Mouse (Mus musculus): ENCODE measurements around the gene Bcas1.
A peak's percentile ranks its signal among the peaks of the same experiment; 100 is the strongest.

The Bcas1 gene

DNA sequence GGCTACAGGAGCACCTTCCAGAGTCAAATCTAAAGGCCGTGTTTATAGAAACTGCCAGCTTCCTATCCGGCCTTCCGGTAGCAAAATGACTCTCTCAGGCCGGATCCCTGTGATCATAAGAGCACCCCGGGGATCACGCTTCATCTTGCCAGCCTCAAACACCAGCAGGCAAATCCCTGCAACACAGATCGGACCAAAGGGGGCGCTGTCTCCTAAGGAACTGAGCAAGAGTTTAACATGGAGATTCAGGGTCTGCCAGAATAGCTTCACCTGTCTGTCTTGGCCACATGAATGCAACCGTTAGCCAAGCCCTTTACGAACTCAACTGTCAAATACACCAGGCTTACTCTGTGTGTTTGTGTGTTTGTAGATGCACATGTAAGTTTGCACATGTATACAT, 8.9 kb downstream of the Bcas1 start:
- no peak for DNase-seq (ENCODE audit: low read depth, low spot score)

DNA sequence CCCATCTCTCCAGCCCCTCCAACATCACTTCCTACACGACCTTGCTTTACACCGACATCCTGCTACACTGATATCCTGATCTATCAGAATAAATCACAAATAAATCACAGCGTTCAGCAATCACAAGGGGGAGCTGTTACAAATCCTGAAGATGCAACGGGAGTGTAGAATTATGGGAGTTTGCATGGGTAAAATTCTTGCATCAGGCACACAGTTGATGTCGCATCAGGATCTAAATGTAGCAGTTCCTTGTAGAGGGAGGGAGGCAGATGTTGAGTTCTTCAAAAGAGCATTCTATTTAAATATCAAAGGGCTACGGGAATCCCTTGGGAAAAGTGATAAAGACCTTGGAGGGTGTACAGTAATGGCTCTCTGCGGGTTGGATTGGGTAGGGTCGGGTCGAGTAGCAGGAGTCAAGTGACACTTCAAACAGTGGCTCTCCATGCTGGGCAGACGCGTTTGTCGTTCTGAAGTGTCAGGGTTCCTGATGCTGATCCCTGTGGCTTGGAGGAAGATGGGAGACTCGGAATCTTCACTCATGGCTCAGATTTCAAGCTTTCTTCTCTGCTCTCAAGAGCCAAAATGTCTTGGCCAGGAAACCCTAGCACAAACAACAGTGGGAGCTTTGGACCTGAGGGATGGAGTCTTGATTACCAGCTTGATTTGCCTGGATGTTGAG, 16.0 kb downstream of the Bcas1 start:
- DNase-seq (ENCODE audit: low read depth, low spot score): no peak

GRCm38 (mm10) chr2:170410677-170411489, 16.8 kb downstream of the Bcas1 start:
- no peak for DNase-seq (ENCODE audit: low read depth, low spot score)

GRCm38 (mm10) chr2:170406438-170406837, 21.2 kb downstream of the Bcas1 start:
- DNase-seq (ENCODE audit: low read depth, low spot score): no peak

GRCm38 (mm10) chr2:170404781-170405573, 22.7 kb downstream of the Bcas1 start:
- DNase-seq (ENCODE audit: low read depth, low spot score): no peak

GRCm38 (mm10) chr2:170403666-170404385, 23.8 kb downstream of the Bcas1 start:
- no peak for DNase-seq (ENCODE audit: low read depth, low spot score)

DNA sequence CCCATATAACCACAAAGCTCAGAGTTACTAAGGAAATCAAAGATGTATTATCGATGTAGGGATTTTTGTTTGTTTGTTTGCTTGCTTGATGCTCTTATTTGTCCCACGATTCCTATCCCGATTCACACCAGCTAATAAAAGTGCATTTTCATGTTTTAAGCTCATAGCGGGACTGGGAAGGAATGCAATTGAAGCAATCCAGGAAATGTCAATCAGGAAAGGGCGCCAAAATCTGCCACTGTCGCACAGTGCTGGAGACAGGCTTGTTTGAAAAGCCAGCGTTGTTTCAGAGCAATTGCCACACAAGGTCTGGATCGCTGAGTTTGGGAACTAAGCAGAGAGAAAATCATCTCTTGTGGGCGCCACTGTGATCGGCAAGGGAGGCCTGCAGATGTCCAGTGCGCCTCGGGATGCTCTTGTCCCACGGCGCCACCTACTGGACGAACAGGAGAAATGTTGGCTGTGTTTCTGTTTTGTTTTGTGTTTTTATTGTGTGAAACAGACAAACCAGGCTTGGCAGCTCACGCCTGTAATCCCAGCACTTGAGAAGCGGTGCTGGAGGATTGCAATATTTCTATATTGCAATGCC, 26.3 kb downstream of the Bcas1 start:
- DNase-seq (ENCODE audit: low read depth, low spot score): peak; percentile 59

- no peak for DNase-seq (ENCODE audit: low read depth, low spot score)
Observed at GRCm38 (mm10) chr2:170400666-170401065, 27.0 kb downstream of the Bcas1 start.

DNA sequence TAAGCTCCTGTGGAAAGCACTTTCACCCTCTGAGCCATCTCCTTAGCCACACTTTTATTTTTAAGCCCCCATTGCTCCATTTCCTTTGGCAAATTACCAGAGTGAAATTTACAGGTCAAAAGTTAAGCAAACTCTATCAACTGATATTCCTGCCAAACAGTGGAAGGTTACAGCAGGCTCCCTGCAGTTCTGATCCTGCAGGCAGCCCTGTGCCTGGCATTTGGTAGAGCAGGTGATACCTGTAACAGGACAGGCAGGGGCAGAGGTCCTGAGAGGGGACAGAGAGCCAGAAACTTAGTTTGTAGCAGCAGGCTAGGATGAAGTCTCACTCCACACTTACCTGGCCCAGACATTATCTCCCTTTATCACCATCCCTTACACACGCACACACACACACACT, 35.7 kb downstream of the Bcas1 start:
- no peak for DNase-seq (ENCODE audit: low read depth, low spot score)

DNA sequence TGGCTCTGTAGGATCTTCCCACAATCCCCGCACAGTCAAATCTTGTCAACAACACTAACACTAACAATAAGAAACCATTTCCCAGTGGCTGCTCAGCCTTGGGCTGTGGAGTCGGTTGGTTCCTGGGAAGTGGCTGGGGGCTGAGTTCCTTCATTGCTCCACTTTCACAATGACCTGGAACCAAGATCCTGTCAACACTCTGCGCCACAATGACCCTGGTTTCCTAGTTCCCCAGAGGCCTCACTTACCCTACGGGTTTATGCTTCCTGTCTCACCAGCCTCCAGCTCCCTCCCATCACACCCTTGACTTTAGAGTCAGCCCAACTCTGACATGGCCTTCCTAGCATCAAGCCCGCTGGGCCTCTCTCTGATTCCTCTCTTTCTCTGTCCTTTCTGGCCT, 39.3 kb downstream of the Bcas1 start:
- no peak for DNase-seq (ENCODE audit: low read depth, low spot score)

DNA sequence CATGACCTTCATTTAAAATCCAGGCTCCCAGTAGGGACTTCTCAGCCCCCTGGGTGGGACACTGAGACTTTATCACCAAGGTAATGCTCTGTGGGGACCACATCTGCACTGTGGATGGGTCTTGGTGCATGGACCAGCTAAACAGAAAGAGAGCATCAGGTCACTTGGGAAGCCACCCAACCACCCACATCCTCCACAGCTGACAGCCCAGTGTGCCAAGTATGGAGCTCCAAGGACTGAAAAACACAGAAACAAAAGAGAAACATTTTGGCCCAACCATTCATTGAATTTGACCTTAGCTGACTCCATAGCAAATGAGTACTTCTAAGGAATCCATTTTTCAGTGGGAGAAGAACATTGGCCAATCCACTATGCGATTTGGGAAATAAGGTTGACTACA, 42.1 kb downstream of the Bcas1 start:
- DNase-seq (ENCODE audit: low read depth, low spot score): no peak

- DNase-seq (ENCODE audit: low read depth, low spot score): no peak
Observed at GRCm38 (mm10) chr2:170384770-170385169, 42.9 kb downstream of the Bcas1 start.

- no peak for DNase-seq (ENCODE audit: low read depth, low spot score)
Observed at GRCm38 (mm10) chr2:170373391-170373790, 54.3 kb downstream of the Bcas1 start.

- DNase-seq (ENCODE audit: low read depth, low spot score): no peak
Observed at GRCm38 (mm10) chr2:170365676-170366075, 62.0 kb downstream of the Bcas1 start.

GRCm38 (mm10) chr2:170365271-170365670, 62.4 kb downstream of the Bcas1 start:
- DNase-seq (ENCODE audit: low read depth, low spot score): no peak

GRCm38 (mm10) chr2:170356667-170357374, 70.8 kb downstream of the Bcas1 start:
- peak; percentile 26 for DNase-seq (ENCODE audit: low read depth, low spot score)

DNA sequence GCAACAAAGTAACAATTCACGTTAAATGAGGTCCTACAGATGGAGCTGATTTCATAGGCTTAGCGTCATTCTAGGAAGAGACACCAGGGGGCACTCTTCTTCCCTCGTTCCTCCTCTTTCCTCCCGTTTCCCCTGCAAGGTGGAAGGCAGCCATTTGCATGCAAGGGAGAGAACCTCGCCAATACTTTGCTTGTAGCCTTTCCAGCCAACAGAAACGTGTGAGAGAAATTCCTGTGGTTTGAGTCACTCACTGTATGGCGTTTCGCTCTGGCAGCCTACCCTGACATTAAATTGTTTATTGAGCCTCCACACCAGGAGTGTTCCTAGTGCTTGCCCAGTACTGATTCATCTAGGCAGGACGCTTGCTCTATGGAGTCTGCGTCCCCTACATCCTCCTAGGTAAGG, 72.7 kb downstream of the Bcas1 start:
- DNase-seq (ENCODE audit: low read depth, low spot score): peak; percentile 46

DNA sequence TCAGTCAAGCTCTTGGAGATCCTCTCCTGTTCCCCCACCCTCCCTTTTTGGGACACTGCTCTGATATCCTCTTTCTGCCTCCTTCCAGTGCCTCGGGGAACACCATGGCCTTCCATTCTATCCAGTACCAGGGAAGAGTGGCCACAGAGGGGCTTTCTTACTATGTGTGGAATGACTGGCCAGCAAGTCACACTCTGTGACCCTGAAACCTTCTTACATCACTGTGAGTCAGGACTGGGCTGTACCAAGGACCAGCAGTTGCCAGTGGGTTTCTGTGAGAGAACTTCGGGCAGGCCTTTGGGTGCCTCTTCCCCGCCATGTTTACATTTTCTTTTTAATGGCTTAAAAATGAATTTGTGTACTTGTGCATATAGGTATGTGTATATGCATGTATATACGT, 75.4 kb downstream of the Bcas1 start:
- DNase-seq (ENCODE audit: low read depth, low spot score): no peak

DNA sequence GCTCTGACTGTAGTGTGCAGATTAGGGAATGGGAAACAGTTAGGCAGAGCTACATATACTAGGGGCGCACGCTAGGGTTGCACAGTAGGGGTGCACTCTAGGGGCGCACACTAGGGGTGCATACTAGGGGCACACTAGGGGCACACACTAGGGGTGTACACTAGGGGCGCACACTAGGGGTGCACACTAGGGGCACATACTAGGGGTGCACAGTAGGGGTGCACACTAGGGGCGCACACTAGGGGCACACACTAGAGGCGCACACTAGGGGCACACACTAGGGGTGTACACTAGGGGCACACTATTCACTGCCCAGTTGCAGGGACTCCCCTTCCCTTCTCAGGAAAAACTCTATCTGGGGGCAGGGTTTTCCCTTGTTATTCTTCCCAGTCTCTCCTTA, 75.8 kb downstream of the Bcas1 start:
- no peak for DNase-seq (ENCODE audit: low read depth, low spot score)

DNA sequence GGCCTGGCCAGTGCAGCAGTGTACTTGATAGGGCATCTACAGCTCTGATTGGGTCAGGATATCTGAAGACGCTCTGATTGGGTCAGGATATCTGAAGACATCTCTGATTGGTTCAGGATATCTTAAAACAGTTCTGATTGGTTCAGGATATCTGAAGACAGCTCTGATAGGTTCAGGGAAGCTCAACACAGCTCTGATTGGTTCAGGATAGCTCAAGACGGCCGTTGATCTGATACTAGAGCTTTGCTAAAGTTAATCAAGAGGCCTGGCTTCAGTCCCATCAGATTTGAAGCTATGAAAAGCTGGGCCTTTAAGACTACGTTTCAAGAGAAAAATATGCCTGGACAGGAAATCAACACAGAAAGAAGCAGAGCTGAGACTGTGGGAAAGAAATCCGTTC, 77.9 kb downstream of the Bcas1 start:
- peak; percentile 17 for DNase-seq (ENCODE audit: low read depth, low spot score)

DNA sequence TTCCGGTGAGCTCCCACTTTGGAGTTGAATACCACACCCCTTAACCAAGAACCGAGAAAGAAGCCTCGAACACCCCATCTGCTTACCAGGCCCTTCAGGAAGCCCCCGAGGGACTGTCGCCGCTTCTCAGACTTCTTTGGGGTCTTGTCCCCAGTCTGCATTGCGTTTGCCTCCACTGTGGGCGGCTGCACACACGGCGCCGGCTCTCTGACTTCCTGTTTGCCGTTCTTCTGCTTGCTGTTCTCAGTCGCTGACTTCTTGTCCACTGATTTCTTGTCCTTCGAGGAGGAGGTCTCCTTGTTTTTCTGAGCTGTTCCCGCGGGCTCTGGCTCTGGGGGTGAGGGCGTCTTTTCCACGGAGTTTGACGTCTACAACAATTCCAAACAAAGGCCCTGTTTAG, 78.5 kb downstream of the Bcas1 start:
- DNase-seq (ENCODE audit: low read depth, low spot score): peak; percentile 25
